Mouse (Mus musculus): ENCODE data around the gene Cyp8b1.

The Cyp8b1 gene

GRCm38 (mm10) chr9:121891301-121891700 lies 24.8 kb downstream of the Cyp8b1 start:
- no peak for DNase-seq (ENCODE audit: low spot score)

DNA sequence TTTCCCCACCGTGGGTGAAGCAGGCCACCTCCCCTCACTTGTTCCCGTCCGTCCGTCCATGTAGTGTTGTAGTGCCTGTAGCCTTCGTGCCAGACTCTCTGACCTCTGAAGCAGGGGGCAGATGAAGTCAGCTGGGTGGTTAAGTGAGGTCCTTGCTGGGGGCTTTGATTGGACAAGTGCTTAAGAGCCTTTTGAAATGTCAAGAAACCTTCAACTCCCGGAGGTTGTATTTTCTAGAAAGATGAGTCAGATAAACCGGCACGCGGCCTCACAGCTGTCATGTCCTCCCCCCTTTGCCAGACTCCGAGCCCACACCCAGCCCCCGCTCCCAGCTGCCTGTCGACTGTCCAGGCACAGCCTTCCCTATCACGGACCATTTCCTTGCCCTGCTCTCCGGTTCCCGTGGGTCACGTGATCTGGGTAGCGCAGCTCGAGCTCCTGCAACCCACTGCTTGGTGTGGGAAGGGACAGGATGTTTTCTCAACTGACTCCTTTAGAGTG lies 25.6 kb downstream of the Cyp8b1 start:
- DNase-seq (ENCODE audit: low spot score) = peak; percentile 59

DNA sequence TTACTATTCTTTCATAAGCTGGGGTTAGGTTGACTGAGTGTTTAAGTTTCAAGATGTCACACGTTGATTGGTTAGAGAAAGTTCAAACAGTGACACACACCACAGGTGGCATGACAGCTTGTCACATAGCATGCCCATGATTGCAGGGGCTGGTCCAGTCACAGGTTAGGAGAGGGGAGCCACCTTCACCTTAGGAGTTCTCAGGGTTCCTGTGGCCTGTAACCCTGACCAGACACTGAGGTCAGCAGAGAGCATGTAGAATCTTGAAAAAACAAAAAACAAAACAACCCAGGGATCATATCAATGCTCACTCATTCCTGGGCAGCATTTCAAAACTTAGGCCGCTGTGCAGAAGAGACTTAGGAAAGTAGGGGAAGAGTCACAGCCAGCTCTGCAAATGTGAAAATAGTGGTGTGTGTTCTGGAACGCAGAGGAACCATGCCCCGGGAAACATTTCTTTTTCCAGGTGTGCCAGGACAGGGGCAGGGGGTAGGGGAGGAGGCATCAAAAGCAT lies 26.1 kb downstream of the Cyp8b1 start:
- DNase-seq (ENCODE audit: low spot score) = peak; percentile 84

GRCm38 (mm10) chr9:121882015-121882457 lies 34.1 kb downstream of the Cyp8b1 start:
- no peak for DNase-seq (ENCODE audit: low spot score)

DNA sequence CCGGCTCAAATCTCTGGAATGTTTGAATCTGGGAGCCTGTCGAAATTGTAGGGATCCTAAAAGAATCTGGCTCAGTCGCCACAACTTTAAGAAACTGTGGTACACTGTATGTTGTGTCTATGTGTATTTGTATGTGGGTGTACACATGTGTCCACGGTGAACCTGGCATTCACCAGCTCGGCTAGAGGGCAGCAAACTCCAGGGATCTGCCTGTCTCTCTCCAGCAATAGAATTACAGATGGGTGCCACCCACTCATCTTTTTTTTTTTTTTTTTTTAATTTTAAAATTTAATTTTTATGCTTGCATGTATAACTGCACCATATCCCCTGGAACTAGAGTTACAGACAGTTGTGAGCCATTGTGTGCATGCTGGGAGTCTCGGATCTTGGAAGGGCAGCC lies 34.8 kb downstream of the Cyp8b1 start:
- DNase-seq (ENCODE audit: low spot score) = no peak

GRCm38 (mm10) chr9:121880840-121881239 lies 35.3 kb downstream of the Cyp8b1 start:
- peak; percentile 40 for DNase-seq (ENCODE audit: low spot score)

DNA sequence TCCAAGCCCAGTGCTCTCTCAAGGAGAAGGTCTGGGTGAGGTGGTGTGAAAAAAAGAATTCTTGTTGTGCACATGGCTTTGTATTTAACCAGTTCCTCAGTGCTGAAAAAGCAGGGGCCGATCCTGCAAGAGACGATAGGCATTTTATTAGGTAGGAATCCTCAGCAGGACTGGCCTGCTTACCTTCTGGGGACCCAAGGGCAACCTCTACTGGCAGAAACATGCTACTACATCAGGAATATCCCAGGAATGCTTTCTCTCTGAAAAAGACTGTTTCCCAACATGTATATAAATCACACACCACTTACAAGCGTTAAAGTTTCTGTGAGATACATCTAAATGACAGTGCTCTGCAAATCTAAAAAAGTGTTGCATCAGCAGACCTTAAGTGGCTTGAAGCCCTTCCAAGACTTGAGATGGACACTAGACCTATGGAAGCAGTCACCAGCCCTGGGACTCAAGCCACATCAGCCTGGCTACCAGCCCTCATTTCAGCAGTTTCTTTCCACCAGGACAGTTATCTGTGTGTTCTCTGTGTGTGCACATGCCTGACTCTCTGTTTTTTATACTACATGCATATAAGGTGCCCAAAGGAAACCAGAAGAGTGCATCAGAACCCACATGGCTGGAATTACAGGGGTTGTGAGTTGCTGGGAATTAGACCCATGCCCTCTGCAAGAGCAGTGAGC lies 38.9 kb downstream of the Cyp8b1 start:
- DNase-seq (ENCODE audit: low spot score) = peak; percentile 80

- DNase-seq (ENCODE audit: low spot score) = no peak
These were observed 42.5 kb downstream of the Cyp8b1 start for GRCm38 (mm10) chr9:121873578-121873977.

DNA sequence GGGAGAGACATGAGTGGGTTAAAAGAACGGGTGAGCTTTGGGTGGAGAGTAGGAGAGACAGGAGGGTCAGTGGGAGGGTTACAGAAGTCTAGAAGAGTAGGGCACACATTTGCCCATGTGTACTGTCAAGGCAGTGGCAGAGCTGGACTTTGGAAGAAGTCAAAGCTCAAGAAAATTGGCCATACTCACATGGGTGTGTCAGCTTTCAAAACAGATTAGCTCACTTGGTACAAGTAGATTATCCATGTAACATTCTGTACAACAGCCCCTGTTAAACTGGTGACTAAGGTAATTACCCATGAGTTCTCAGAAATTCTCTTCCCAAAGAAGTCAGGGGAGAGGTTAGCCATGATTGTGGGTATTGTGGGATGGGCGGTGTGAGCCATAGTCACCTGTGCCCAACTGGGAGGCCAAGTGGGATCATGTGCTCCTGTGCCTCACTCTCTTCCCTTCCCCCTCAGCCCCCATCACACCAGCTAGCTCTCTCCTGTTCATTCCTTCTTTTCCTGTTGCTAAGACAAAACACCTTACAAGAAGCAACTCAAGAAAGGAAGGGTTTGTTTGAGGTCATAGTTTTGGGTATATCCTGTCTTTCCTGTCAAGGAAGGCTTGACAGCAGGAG lies 43.9 kb downstream of the Cyp8b1 start:
- no peak for DNase-seq (ENCODE audit: low spot score)

- DNase-seq (ENCODE audit: low spot score) = no peak
These were observed 46.1 kb downstream of the Cyp8b1 start for GRCm38 (mm10) chr9:121869973-121870515.

DNA sequence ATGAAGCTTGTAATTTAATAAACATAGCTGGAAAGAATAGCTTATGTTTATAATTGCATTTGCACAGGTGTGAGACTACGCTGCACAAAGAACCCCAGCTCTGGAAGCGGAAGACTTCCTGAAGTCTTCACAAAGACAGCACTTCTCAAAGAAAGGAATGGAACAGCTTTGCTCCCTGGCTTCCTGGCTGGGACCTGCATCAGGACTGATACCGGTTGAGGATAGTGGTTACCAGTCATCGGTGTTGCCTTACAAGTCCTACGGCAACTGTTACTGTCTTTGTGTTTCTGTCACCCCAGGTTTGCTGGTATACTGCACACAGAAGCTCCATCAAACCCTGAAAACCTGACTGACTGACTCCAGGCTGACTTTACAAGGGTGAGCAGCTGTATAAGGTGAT lies 46.7 kb downstream of the Cyp8b1 start:
- no peak for DNase-seq (ENCODE audit: low spot score)

DNA sequence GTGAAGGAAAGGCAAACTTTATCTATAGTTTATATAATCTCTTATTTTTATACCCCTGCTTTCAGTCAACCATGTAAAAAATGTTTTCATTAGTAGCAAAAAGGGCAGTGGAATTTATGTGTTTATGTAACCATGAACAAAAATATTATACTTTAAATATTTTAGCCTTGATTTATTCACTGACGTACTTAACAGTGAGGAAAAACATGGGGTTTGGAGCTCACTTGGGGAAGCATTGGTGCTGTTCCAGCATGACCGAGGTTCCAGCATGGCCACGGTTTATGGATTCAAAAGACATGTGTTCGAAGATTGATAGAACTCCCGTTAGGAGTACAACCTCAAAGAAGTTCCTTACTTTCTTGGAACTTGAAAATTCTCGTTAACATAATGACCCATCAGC lies 47.9 kb downstream of the Cyp8b1 start:
- DNase-seq (ENCODE audit: low spot score) = no peak

DNA sequence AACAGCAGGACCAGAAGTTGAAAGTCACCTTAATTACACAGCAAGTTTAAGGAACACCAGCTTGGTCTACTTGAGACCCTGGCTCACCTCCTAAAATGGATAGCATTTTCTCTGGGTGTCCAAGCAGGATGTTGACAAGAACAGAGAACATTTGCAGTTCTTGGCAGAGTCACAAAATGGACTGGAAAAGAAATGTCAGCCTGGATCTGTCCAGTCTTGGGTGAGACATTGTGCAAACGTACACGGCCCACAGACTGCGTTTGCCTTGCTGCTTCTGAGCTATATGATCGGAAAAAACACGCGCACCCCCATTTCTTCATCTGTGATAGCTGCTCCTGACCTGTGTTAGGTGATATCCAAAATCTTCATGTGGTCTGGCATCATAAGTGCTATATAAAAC lies 48.5 kb downstream of the Cyp8b1 start:
- peak; percentile 76 for DNase-seq (ENCODE audit: low spot score)

- DNase-seq (ENCODE audit: low spot score) = no peak
These were observed 50.6 kb downstream of the Cyp8b1 start for GRCm38 (mm10) chr9:121865425-121866008.

DNA sequence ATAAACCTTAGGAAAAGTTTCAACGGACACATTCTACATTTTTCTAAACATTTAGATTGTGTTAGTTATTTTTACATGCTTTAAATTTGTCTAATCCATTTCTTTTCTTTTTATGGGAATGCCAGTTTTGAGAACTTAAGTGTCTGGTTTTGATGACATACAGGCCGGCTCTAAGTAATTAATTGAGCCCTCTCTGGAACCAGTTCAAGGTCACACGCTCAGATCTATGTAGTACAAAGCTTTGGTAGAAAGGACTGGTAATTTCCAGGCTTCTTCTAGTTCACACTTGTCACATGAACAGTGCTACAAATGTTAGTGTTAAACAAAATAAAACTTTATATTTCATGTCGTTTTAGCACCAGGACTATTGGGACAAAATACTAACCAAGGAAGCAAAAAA lies 51.3 kb downstream of the Cyp8b1 start:
- DNase-seq (ENCODE audit: low spot score) = no peak
